Mouse (Mus musculus) gastrocnemius, adult 8-10 months (tissue): ENCODE data around the gene Lamtor2. TPM values are rescaled to one million over a fixed set of nuclear protein-coding genes. Genes with fewer than 3 reads are reported as not detected.
A peak's percentile ranks its signal among the peaks of the same experiment; 100 is the strongest.

Experiments used
- DNase-seq, 2 experiments: peaks; one replicate each; pipeline ENCODE4 v3.0.0; 2022; ENCODE audit warnings: low spot score in 2 of 2
- total RNA-seq, 4 experiments: library from RNA; stranded (reverse); gene quantifications; 2 replicates each; pipeline ENCODE4 v1.2.4; 2022

The Lamtor2 gene
- total RNA-seq, 4 experiments from 2014 or later: 83.0 to 95.4 (median 86.1) TPM

DNA sequence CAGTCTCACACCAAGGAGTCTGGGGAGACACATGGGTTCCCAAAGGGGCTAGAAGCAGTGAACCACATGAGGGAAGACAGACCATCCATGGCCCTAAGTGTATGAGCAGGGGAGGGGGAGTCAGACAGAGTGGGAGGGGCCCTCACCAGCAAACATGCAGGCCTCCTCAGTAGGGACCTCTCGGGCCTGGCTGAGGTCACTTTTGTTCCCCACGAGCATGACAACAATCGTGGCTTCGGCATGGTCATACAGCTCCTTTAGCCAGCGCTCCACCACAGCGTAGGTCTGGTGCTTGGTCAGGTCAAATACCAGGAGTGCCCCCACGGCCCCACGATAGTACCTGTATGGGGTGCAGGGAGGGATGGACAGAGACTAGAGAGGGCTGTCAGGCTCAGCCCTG is 9.7 kb downstream of the Lamtor2 start:
- no peak for DNase-seq

DNA sequence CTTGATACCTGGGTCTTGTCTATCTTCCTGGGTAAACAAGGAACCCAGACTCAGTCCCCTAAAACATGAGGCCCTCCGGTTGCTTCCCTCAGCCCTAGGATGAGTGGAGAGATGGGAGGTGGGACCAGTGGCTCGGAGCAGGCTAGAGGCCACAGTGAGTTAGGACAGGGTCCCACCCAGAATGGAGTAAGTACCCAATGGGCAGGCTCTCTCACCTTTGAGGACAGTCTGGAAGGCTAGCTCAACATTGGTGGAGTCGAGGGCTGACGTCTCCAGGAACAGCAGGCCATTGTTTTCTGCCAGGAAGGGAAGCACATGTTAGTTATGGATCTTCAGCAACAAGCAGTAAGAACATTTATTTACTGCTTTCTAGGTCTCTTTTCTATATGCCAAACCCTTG is 10.4 kb downstream of the Lamtor2 start:
- no peak for DNase-seq

- DNase-seq: no peak
These were observed 11.1 kb downstream of the Lamtor2 start for GRCm38 (mm10) chr3:88541622-88542401.

GRCm38 (mm10) chr3:88540085-88540484 is 12.8 kb downstream of the Lamtor2 start:
- DNase-seq: no peak

- no peak for DNase-seq
These were observed 13.5 kb downstream of the Lamtor2 start for GRCm38 (mm10) chr3:88539397-88539796.

DNA sequence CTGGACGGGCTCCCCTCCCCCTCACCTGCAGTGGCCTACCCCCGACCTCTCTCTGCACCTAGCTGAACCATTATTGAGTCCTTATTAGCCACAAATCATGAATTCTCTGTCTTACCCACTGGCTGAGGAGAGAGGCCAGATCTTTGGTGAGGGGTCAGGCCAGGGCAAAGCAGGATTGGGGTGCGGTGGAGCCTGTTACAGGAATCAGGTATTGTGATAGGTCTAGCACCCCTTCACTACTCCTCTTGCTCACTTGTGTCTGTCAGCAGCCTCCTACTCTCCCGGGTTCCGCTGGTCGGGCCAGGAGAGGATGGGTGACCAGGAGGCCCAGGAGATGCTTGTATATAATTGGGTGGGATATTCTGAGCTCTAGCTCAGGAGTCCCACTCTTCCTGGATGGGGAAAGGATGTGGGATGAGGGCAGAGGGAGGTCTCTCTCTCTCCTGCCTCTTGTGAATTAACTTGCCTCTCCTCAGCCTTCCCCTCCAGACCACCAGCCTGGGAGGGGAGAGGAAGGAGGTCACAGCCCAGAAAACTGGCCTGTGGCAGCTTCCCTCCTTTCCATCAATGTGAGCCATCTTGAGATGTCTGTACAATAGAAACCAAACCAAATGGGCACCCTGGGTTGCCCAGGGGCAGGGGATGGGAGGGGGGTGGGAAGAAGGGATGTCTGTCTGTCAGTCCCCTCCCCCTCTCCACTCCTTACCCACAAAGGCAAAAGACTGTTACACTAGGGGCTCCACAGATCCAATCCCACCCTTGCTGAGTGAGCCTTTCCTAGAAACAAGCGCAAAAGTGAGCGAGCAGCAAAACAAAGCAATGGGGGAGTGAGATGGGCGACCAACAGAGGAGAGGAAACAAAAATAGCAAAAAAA is 14.4 kb downstream of the Lamtor2 start:
- no peak for DNase-seq

DNA sequence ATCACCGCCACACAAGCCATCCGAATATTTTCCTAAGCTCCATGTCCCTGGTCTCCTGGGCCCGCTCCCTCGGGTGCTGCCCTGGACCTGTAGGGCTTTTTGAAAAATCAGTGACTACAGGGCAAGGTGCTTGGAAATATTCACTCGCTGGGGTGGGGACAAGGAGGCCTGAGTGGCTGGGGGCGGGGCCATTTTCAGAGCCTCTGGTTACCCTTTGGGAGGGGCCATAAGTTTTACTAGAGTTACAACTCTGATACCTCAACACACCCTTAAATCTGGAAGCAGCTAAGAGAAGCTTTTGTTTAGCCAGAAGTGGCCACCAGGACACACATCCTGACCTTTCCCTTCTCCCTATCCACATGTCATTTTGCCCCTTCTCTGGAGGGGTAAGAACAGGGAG is 15.7 kb downstream of the Lamtor2 start:
- no peak for DNase-seq

GRCm38 (mm10) chr3:88536103-88536930 is 16.6 kb downstream of the Lamtor2 start:
- peak; percentile 77 to 84 for DNase-seq

DNA sequence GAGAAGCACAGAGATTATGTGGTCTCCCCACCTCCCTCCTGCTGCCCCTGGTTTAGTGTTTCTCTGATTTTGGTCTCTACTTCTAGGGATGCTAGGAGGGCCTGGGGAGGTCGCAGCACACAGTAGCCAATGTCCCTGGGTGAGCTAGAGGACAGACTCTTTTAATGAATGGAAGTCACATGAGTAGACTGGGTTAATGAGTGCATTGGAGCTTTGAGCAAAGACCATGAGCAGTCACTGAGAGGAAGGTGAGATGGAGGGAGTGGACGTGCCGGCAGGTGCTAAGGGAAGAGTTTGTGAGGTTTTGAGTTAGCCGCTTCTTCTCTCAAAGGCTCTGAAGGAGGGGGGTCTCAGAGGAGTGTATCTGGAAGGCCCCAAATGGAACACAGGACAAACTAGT is 17.3 kb downstream of the Lamtor2 start:
- no peak for DNase-seq

DNA sequence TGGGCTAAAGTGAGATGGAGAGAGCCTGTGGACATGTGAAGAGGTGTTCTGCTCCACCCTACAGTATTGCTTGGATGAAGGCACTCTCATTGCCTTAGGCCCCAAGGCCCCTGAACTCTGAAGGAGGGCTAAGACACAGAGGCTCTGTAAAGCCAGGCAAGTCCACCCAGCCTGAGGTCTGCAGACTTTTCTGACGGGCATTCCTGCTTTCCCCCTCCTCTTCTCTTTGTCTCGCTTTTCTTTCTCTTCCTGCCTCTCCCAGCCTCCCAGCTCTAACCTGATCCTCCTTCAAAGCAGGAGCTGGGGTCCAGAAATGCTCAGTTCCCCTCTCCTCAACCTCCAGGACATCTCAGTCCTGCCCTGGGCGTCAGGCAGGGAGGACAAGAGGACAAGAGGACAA is 17.9 kb downstream of the Lamtor2 start:
- no peak for DNase-seq

- no peak for DNase-seq
These were observed 19.2 kb downstream of the Lamtor2 start for GRCm38 (mm10) chr3:88533706-88534105.

DNA sequence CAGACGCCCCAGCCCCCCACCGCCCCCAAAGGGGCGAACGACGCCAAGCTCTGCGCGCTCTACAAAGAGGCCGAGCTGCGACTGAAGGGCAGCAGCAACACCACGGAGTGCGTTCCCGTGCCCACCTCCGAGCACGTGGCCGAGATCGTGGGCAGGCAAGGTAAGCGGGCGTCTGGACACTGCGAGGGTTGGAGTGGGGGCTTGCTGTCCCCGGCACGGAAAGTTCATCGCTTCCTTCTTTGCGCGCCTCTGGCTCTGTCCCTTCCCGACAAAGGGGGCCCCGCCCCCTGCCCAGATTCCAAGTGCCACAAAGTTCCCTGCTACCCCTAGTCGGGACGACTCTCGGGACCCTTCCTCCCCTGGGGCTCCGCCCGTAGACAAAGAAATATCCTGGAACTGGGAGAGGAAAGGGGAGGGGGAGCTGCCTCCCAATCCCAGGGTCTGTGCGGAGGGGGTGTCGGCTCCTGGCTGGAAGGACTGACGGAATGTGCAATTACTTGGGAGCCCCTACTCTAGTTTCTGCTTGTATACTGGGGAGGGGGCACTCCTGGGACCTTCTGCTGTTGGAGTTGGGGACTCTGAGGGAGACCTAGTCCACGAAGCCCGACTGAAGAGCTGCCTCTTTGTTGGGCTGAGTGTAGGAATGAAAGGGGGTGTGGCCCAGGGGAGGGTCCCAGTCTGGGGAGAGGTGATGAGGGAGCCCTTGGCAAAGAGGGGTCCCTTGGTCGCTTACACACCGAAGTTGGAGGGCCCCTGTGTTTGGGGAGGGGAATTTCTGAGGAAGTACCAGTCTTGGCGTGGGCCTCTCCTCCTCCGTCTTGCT is 20.0 kb downstream of the Lamtor2 start:
- no peak for DNase-seq

- no peak for DNase-seq
These were observed 20.6 kb downstream of the Lamtor2 start, which contains the start of gene Mex3a for GRCm38 (mm10) chr3:88532299-88532674. Gene Mex3a (plus strand): TSS chr3:88532395.

- DNase-seq: peak; percentile 67 to 69
These were observed 21.3 kb downstream of the Lamtor2 start for GRCm38 (mm10) chr3:88531348-88532298.

DNA sequence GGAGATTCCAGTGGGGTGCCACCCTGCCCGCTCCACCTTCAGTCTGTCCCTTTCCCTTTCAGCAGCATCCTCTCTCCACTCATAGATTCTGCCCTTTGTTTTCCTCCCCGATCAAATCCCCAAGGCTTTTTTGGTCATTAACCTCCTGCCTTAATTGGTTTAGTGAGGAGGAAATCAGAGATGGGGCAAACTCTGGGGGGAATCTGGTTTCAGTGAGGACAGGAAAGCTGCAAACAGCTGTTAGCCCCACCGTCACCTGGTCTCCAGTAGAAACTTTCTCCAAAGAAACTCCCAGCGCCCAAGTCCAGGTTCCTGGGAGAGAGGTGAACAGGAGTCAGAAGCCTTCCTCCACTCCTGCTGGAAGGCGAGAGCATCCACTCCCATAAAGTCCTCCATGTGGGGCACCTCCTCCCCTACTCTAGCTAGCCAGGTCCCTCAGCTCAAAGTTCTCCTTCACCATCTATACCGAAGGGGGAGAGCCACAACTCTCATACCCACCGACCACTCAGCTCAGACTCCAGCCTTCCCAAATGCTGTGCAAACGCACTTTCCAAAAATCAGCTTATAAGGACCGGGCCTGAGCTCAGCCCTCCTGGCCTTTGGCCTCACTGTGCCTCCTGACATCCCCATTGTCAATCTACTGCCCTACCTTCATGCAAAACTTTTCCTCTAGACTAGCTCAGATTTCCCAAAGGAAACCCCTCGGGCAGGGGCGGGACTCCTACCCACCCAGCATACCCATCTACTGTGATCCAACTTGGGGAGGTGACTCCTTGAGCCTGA is 22.6 kb downstream of the Lamtor2 start:
- DNase-seq: no peak

- no peak for DNase-seq
These were observed 23.5 kb downstream of the Lamtor2 start for GRCm38 (mm10) chr3:88529204-88530000.

- DNase-seq: no peak
These were observed 24.2 kb downstream of the Lamtor2 start for GRCm38 (mm10) chr3:88528646-88529045.

GRCm38 (mm10) chr3:88527565-88527964 is 25.3 kb downstream of the Lamtor2 start:
- DNase-seq: no peak
